Mouse (Mus musculus) monocyte, adult 5-6 weeks (primary cell): Measurements from ENCODE around the gene Cdcp2. TPM values are rescaled to one million over a fixed set of nuclear protein-coding genes. Genes with fewer than 3 reads are reported as not detected.

Experiments used
- total RNA-seq: library from RNA; stranded (forward); fragments of 200-1000, 200-491, 200-594 nt; gene quantifications from 3 replicates; pipeline ENCODE4 v1.2.3, GENCODE M21; 2017

Cdcp2 gene
- total RNA-seq, 1 experiment from 2014 or later, result not detected

Other genes starting within 250 kb of the Cdcp2 start
- gene Ssbp3, start 186.2 kb upstream of the Cdcp2 start, total RNA-seq, result 14.3 to 22.7 TPM (median 19.5 TPM) in 3 replicates
- 11.1 to 25.7 TPM (median 18.3 TPM) in 3 replicates for gene Mrpl37, start 30.0 kb upstream of the Cdcp2 start, total RNA-seq
- gene Cyb5rl, start 29.9 kb upstream of the Cdcp2 start, total RNA-seq, result 0.64 to 7.9 TPM (median 1.5 TPM) in 3 replicates
- gene Tmem59, start 81.5 kb downstream of the Cdcp2 start, total RNA-seq, result 184 to 208 TPM (median 196 TPM) in 3 replicates
- gene Tceanc2, start 82.2 kb downstream of the Cdcp2 start, total RNA-seq, result 12.8 to 15.4 TPM (median 15.4 TPM) in 3 replicates
- gene Ldlrad1, start 112.3 kb downstream of the Cdcp2 start, total RNA-seq, result not detected in 3 replicates
- 4.7 to 7.3 TPM (median 7.1 TPM) in 3 replicates for gene Lrrc42, start 156.6 kb downstream of the Cdcp2 start, total RNA-seq
- 3.4 to 26.6 TPM (median 8.9 TPM) in 3 replicates for gene Hspb11, start 156.7 kb downstream of the Cdcp2 start, total RNA-seq
- gene Dio1, start 210.3 kb downstream of the Cdcp2 start, total RNA-seq, result not detected in 3 replicates
- gene Yipf1, start 217.5 kb downstream of the Cdcp2 start, total RNA-seq, result 34.3 to 53.2 TPM (median 48.5 TPM) in 3 replicates